Mouse (Mus musculus): Measurements from ENCODE around the gene Prelid1. TPM values are rescaled to one million over a fixed set of nuclear protein-coding genes. Genes with fewer than 3 reads are reported as not detected.

The Prelid1 gene
- total RNA-seq, 2 experiments from 2014 or later: 163 to 498 TPM

DNA sequence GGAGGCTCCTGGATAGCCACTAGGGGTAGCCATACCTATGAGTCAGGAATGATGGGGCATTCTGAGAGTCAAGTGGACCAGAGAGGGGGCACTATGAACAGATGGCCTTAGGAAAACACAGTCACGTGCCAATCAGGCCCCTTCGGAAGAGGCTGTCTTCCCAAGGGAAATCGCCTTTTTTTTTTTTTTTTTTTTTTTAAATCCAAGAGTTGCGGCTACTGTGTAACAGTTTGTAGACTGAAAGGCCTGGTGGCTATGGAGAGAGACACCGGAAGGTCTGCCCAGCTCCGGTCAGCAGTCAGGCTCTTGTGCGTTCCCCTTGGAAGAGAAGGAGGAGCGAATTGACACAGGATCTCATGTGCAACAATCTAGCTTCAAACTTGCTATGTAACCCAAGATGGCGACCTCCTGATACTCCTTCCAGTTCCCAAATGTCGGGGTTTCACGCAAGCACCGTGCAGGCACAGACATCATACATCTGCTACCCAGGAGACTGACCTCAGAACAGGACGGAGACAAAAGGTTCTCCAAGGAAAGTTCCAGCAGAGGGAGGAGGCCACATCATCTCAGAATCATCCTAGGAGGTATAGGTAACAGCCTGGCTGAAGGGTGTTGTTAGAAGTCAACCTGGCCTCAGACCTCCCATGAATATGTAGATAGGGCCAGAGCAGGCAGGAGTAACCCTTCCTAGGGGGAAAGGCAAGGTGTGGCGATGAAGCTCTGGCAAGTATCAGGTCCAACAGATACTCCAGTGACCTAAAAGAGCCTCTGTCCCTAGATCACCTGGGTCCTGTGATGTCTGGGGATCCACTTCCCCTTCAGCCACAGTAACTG lies 10.5 kb downstream of the Prelid1 start:
- no peak for ATAC-seq (ENCODE audit: poor library complexity, severe bottlenecking)

DNA sequence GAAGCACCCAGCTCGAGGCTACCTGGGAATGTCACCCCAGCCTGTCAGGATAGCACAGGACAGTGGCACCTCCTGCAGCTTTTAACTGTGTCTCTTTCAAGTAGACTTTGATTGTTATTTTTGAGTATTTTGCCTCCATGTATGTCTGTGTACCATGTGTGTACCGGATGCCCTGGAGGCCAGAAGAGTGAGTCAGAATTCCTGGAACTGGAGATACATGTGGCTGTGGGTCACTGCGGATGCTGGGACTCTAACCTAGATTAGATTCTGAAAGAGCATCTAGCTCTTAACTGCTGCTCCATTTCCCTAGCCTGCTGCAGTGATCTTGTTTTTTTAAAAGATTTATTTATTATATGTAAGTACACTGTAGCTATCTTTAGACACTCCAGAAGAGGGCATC lies 12.0 kb downstream of the Prelid1 start:
- no peak for ATAC-seq (ENCODE audit: poor library complexity, severe bottlenecking)

DNA sequence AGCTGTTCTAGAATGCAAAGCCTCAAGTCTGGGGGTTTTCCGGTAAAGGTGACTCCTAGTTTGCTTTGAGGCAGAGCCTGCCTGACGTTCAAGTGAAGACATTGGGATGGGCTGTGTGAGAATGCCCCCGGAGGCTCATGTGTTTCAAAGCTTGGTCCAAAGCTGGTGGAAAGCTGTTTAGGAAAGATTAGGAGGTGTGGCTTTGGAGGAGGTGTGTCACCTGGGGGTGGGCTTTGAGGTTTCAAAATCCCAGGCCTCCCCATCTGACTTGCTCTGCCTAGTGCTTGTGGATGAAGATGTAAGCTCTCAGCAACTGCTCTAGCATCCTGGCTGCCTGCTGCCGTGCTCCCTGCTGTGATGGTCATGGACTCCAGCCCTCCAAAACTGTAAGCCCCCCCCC lies 15.4 kb downstream of the Prelid1 start:
- ATAC-seq (ENCODE audit: poor library complexity, severe bottlenecking): no peak

DNA sequence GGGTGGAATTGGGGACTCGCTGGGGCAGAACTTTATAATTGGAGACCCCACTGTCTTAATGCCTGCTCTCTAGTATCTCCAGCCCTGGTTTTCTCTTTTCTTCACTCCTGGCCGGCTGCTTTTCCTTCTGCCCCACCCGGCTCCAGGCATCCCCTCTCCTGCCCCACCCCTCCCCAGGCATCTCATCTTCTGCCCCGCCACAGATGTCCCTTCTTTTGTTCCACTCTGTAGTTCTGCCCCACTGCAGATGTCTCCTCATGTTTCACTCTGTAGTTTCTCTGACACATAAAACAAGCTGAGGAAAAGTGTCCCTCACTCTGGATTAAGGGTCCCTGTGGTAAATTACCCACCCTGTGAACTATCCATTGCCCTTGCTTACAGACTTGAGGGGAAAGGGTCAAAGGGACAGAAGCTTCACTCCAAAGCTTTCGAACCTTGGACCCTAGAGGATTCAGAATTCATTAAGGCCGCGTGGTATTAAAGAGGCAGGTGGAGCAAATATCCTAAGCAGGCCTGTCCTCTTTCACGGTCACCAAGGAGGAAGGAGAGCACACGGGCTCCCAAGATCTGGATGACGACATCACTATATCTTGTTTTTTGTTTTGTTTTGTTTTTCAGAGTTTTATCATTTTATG lies 17.2 kb downstream of the Prelid1 start:
- ATAC-seq (ENCODE audit: poor library complexity, severe bottlenecking): no peak

DNA sequence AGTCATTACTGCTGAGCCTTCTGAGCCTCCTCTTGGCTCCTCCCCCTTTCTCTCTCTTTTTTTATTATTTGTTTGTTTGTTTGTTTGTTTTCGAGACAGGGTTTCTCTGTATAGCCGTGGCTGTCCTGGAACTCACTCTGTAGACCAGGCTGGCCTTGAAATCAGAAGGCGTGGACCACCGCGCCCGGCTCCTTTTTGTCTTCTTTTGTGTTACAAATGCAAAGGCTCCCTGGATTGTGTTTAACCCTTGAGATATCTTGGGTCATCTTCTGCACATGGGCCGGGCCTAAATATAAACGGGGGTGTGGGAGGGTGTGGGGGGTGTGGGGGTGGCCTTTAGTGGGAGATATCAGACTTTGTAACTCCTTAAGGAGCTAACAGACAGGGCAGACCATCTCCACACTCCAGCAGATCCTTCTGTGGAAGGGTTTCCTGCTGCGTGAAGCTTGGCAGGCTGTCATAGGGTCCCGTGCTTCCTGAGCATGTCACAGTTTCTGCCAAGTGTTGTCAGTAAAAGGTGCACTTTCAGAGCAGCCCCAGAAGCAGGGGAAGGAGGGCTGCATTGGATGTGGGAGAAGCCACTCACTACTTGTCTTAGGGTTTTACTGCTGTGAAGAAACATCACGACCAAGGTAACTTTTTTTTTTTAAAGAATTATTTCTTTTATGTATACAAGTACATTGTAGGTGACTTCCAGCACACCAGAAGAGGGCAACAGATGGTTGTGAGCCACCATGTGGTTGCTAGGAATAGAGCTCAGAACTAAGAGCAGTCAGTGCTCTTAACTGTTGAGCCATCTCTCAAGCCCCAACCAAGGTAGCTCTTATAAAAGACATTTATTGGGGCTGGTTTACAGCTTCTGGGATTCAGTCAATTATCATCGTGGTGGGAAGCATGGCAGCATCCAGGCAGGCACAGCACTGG lies 18.1 kb downstream of the Prelid1 start:
- no peak for ATAC-seq (ENCODE audit: poor library complexity, severe bottlenecking)

DNA sequence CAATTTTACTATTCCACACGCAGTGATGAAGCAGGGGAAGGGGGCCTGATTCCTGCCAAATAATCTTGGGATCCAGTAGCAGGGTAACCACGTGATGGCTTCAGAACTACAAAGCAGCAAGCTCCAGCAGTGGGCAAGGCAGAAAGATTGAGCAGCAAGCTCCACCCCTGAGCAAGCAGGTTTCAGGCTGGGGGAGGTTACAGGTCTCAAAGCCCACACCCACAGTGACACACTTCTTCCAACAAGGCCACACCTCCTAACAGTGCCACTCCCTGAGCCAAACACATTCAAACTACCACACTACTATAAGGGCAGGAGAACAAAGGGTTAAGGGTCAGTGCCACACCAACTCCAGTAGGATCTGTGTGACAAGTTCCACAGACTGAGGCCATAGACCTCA lies 19.0 kb downstream of the Prelid1 start:
- no peak for ATAC-seq (ENCODE audit: poor library complexity, severe bottlenecking)

DNA sequence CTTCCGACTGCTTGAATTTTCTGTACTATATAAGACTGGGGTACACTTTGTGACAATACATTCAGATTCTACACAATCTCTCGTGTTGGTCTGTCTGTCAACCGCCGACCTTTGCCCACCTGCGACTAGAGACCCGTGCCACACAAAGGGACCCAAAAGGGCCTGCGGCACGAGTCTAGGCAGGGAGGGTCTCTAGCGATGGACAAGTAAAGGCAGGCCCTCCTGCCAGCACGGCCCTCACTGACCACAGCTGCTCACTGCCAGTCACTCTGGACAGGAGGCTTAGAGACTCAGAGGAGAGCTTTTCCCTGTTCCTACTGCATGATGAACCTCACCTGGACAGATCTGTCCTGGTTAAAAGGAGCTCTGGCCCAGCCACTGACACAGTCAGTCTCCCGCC lies 22.2 kb downstream of the Prelid1 start:
- ATAC-seq (ENCODE audit: poor library complexity, severe bottlenecking): no peak

DNA sequence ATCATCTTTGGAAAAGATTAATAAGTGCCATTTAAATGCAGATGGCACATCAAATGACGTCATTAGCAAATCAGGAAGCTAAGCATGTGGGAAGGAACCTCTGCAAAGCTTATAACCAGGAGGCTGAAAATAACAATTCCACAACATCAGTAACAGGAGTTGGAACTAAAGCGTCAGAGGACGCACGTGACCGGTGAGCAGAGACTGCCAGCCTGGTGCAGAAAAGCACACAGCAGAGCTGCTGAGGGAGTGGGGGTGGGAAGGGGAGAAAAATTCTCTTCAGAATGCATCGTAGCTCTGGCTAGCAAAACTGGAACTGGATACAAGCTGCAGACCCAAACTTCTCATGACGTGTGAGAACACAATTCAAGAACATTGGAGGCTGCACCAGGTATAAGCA lies 24.0 kb downstream of the Prelid1 start:
- ATAC-seq (ENCODE audit: poor library complexity, severe bottlenecking): no peak

DNA sequence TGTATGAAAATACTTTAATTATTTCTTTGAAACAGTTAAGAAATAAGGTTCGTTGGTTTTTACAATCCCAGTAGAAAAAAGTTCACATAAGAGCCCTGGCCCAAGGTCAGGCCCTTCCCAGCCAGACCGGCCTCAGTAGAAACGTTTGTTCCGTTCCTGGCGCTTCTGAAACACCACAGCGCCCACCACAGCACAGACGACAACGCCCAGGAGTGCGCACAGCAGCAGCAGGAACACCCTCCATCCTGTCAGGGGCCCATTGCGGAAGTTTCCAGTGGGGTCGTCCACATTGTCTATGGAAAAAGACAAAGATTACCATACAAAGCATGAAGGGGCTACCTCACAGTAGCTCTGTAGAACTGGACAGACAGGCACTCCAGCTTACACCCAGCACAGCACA lies 26.4 kb downstream of the Prelid1 start:
- no peak for ATAC-seq (ENCODE audit: poor library complexity, severe bottlenecking)

DNA sequence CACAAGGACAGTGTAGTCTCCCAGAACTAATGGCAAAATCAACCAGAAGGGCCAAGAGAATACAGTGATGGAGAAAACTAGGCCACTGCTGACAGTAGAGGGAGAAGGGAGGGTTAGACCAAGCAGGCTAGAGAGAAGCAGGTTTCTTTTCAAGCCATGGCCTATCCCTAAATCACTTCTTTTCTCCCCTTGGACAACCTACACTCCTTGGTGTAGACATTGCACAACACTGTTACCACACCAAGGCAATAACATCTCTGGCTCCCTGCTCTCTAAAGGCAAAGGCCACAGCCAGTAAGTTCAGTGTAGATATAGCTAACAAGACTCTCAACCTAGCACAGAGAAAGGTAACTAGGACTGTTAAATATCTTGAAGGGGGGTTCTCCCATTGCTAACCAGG lies 40.8 kb downstream of the Prelid1 start:
- no peak for ATAC-seq (ENCODE audit: poor library complexity, severe bottlenecking)

DNA sequence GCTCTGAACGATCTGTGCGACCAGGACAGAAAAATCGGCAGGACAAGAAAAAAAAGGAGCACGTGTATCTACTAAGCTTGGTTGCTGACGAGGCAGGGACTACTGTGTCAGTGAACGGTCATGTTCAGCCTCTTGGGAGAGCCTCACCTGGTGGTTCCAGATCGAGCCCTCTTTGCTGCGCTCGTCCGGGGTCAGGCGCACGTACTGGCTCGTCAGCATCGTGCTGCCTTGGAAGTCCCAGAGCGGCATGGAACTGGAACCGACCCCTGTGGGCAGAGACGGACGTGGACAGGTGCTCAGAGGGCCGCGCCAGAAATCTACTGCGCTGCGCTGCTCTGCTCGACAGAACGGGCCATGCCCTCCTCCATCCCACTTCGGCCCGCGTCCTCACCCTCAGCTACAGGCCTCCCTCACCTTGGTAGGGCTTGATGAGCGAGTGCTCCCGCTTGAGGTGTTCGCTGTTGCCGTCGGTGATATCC lies 41.7 kb downstream of the Prelid1 start:
- ATAC-seq (ENCODE audit: poor library complexity, severe bottlenecking): peak; percentile 6

DNA sequence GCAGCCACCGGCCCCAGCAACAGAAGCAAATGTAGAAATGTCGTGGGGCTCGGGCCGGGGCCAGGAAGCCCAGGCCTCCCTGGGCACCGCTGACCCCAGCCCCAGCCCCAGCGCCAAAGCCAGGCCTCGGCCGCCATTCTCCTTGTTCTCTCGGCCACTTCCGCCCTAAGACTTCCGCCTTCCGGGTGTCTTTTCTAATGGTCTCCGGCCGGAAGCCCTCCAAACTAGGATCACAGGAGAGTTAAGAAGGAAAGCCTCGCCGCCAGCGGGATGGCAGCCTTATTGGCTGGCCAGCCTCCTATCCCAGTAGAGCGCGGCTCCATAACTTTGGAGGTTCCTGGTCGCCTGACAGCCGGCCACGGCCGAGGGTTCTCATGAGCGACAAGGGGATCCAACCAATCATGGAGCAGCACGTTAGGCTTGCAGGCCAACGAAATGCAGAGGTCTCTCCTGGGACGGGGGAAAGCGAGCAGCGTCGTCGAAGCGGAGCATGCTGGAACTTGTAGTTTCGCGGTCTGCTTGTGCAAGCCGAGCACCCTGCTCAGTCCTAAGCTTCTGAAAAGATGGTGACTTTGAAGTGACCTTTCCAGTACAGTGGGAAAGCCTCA lies 42.3 kb downstream of the Prelid1 start, which contains the start of gene Lman2:
Gene Lman2, minus strand, starts transcription at position 331 of the 608 bp plus-strand sequence.
- ATAC-seq (ENCODE audit: poor library complexity, severe bottlenecking): peak; percentile 99

DNA sequence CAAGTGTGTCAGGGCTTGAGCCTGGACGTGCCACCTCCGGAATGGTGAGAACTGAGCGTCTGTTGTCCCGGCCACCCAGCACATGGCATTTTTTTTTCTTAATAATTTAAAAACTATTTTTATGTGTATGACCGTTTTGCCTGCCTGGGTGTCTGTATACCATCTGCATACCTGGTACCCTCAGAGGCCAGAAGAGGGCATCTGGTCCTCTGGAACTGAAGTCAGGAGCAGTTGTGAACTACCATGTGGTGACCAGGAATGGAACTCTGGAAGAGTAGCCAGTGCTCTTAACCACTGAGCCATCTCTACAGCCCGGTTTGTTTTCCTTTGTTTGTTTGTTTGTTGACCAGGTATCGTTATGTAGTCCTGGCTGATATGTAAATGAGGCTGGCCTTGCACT lies 48.1 kb downstream of the Prelid1 start:
- no peak for ATAC-seq (ENCODE audit: poor library complexity, severe bottlenecking)

DNA sequence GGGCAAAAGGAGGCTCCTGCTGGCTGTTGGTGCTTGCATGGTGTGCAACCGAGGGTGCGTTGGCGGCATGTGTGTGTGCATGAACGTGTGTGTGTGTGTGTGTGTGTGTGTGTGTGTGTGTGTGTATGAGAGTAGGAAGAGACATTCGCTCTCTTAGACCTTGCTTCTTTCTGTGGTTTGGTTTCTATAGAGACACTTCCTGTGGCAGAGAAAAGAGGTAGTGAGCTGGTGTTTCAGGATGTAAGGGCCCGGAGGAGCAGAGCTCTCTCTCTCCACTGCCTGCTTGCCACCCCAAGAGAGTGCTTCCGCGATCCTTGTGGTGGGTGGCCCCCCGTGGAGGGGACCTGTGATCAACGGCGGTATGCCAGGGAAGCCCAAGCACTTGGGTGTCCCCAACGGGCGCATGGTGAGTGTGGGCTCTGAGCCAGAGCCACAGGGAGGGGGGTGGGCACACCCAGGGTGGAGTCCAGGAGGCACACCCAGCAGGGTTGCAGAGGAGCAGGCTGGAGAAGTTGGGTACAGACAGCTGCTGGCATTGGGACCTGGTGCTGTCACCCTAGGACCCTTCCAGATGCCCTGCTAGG lies 49.3 kb downstream of the Prelid1 start, which contains the start of gene Rgs14:
Gene Rgs14, plus strand, starts transcription at position 202 of the 584 bp plus-strand sequence.
- ATAC-seq (ENCODE audit: poor library complexity, severe bottlenecking): peak; percentile 87

DNA sequence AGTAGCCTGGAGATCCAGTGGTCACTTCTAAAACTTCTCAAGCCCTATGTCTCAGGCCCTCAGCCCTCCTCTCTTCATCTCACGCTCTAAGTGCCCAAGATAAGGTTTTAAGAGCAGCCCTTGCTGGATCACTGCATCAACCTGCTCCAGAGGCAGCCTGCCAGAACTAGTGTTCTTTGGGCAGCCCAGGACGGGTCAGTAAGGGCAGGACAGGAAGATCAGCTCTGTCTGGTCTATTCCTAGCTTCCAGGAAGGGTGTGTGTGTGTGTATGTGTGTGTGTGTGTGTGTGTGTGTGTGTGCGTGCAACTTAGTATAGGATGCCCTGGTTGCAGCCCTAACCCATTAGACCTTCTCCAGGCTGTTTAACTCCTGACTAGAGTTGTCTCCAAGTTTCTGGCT lies 49.9 kb downstream of the Prelid1 start:
- no peak for ATAC-seq (ENCODE audit: poor library complexity, severe bottlenecking)

DNA sequence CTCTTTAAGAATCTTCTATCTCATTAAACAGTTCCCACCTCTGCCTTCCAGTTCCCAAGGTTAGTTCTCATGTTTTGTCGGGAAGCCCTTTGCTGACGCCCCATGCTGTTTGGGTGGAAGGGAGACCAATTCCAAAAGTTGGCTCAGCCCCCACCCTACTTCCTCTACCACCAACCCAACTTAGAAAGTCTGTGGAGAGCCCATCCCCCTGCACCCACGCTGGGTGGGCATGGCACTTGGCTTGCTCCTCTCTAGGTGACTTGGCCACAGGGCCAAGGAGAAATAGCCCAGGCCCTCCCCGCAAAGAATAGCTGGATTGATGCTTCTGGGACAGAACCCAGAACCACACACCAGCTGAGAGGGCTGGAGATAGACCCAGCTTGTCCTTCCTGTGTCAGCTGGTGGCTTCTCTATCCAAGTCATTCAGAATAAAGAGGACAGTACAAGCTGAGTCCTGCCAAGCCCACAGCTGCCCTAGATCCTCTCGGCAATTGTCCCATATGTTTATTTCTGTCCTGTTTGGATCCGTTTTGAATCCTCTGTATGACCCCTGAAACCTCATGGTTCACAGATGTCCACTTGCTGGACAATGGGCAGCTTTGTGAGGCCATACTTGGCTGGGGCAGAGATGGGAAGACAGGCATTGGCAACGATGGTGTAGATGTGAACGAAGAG lies 50.8 kb downstream of the Prelid1 start:
- no peak for ATAC-seq (ENCODE audit: poor library complexity, severe bottlenecking)

DNA sequence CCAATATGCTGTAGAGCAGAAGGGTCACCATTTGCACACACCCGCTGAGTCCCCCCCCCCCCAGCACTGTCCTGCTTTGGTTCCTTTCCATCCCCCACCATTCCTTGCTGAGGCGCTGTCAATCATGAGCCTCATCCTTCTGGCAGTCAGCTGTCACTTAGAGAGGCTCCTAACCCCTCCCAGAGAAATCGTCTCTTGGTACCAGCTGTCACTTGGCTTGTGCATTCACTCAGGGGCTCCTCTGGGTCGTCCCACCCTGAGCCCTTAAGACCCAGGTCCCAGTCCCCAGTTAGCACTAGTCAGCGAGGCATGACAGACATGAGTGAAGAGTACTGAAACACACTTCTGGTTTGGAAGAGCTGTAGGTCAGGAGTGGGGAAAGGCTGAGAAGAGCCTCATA lies 51.4 kb downstream of the Prelid1 start:
- ATAC-seq (ENCODE audit: poor library complexity, severe bottlenecking): no peak

DNA sequence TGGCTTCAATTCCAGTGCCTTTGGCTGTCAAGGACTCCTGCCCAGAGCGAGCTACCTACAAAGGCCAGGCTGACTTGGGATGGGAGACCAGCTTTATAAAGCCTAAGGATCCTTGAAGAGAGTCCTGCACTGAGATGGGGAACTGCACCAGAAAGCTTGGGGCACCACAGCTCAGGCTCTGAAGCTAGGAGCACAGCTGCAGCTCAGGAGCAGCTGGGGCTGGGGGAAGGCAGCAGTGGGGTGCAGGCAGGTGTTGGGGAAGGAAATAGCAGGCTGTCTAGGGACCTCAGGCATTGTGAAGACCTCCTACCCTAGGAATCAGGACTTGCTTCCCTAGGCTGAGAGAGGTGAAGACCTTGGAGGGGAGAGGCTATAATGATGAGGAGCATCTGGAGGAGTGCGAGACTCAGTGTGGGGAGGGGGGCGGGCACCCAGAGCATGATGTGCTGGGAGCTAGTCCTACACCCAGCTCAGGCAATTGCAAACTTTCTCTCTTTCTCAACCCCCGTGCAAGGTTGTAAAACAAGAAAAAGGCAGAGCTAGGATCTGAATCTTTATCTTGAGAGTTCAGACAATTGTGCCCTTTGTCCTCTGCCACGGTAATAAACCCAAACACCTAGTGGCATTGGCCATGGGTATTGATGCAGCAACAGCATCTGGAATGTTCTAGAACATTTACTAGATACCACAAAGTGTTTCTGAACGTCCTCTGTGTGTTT lies 54.1 kb downstream of the Prelid1 start:
- no peak for ATAC-seq (ENCODE audit: poor library complexity, severe bottlenecking)

All from megakaryocyte, adult 5-6 weeks (primary cell).